Mouse (Mus musculus) lung, postnatal 0 days (tissue): ENCODE results near the gene Tiam2.

Experiments used
- CTCF ChIP-seq: IDR thresholded peaks from 2 replicates; pipeline ENCODE4 v1.5.1; 2016; ENCODE audit warnings: antibody characterized with exemption, mild to moderate bottlenecking
- EP300 ChIP-seq: IDR thresholded peaks from 2 replicates; pipeline ENCODE4 v1.6.1; 2016; ENCODE audit warnings: antibody characterized with exemption, mild to moderate bottlenecking, control low read depth

GRCm38 (mm10) chr17:3490216-3490895 is 164.0 kb downstream of the Tiam2 start:
- TF ChIP-seq CTCF: no peak
- TF ChIP-seq EP300: no peak
